Mouse (Mus musculus) stomach, postnatal 0 days (tissue): ENCODE results near the gene Samd5.

ENCODE experiments used
- CTCF ChIP-seq: IDR thresholded peaks from 2 replicates; pipeline ENCODE4 v1.5.1; 2016; ENCODE audit warnings: antibody characterized with exemption, low read depth, mild to moderate bottlenecking, moderate library complexity
- EP300 ChIP-seq: optimal IDR thresholded peaks from 2 replicates; pipeline ENCODE3; 2016; ENCODE audit warnings: antibody characterized with exemption

DNA sequence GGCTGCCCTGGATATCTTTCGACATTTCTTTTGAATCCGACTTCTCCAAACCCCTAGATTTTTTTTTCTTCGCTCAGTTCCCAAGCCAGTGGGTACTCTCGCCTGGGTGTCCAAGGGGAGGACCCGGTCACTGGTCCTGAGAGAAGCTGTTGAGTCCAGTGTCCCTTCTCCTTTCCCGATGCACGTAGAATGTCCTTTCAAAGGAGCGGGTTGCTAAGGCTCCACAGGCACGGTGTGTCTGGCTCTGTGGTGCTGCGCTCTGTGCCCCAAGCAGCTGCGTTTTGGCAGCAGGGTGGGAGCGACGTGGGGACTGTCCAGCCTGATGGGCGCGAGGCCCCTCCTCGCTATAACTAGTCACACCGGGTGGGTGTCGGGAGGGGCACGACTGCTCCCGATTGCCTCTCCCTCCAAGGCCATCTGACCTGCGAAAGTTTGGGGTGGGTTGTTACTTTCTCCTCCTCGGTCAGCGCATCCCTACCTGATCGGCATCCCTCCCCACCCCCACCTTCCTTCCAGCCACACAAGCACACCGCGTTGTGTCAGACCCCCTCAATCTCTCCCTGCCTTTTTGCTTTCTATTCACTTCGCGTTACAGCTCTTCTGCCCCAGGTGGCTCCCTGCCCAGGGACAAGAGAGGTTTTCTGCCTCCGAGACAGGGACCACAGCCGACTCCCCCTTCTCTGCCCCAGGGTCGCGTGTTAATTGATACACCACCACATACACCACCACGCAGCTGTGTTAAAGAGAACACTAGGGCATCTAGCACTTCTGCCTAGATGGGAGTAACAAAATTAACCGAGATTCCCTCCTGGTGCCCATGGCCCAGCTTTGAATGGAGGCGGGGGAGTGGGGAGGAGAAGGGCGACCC, 776 bp upstream of the Samd5 start:
- TF ChIP-seq CTCF: no peak
- TF ChIP-seq EP300: no peak
